Mouse (Mus musculus): ENCODE data around the gene BC005537. TPM values are rescaled to one million over a fixed set of nuclear protein-coding genes. Genes with fewer than 3 reads are reported as not detected.
A peak's percentile ranks its signal among the peaks of the same experiment; 100 is the strongest.
"Not testable (repeated sequence)": the region's sequence is repeated elsewhere in the genome, so short reads cannot be mapped to it uniquely, and the experiment has no call there.

Gene BC005537
- polyA plus RNA-seq, 1 experiment from 2014 or later, result 16.4 TPM

- ATAC-seq (ENCODE audit: insufficient number of reproducible peaks, insufficient read depth, low FRiP score, low TSS enrichment), result no peak
- H3K9ac ChIP-seq, result peak overlapping the region; percentile 62
- H3K27ac ChIP-seq, result peak overlapping the region; percentile 94
- no peaks in the 10 kb centered on the region for H3K9me3 ChIP-seq
- no peaks in the 10 kb centered on the region for H3K36me3 ChIP-seq
- 2% methylated on average over 20 of the region's 20 CpGs for WGBS
- no peaks in the 10 kb centered on the region for H3K27me3 ChIP-seq
- H3K4me2 ChIP-seq (replicated peaks), result peak overlapping the region; percentile 85
- peak overlapping the region; percentile 95 for H3K4me3 ChIP-seq
- H3K4me1 ChIP-seq, result peaks cover 13% of the 10 kb centered on the region
Observed at GRCm38 (mm10) chr13:24830756-24831352, 29.4 kb downstream of the BC005537 start.

- Histone ChIP-seq H3K4me1 (peaks cover 13% of the 10 kb centered on the region), H3K27ac (peak within 1 kb of the TSS; percentile 94), H3K27me3 (no peaks in the 10 kb centered on the region), H3K4me3 (peak within 1 kb of the TSS; percentile 95), H3K36me3 (no peaks in the 10 kb centered on the region), H3K9ac (peak within 1 kb of the TSS; percentile 94), H3K4me2 (replicated peaks) (peak within 1 kb of the TSS; percentile 85), H3K9me3 (no peaks in the 10 kb centered on the region)
- ATAC-seq (ENCODE audit: insufficient number of reproducible peaks, insufficient read depth, low FRiP score, low TSS enrichment), result peak; percentile 93
- WGBS, result under 1% methylated on average over 89 of the region's 90 CpGs
Observed at GRCm38 (mm10) chr13:24831353-24832130, 30.1 kb downstream of the BC005537 start, which contains the start of the genes Acot13 and Tdp2. Acot13 (minus strand) TSS chr13:24831540. Tdp2 (plus strand) TSS chr13:24831679.

DNA sequence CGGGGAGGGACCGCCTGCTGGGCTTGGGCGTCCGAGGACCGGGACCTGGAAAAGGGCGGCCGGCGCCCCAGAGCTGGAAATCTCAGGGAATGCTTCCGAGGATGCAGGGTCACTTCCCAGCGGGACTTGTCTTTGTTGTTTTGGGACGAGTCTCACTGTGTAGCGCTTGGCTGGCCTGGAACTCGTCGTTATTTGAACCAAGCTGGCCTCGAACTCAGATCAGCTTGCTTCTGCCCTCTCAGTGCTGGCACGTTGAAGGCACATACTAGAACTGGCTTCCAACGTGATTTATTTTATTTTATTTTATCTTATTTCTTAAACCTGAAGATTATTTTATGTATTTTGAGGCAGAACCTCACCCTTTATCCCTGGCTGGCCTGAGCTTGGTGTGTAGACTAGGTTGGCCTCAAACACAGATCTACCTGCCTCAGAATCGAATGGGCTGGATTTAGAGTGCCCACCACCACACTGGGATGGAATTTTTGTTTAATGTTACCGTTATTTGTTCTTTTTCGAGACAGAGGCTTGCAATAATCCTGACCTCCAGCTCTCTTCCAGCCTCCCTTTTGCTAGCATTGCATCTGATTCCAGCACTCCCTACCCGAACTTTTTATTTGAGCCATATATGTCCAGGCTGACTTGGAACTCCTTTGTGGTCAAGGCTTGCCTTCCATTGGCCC, 30.8 kb downstream of the BC005537 start:
- Histone ChIP-seq H3K4me2 (replicated peaks) (peak overlapping the region; percentile 85), H3K36me3 (no peaks in the 10 kb centered on the region), H3K4me1 (peaks cover 13% of the 10 kb centered on the region), H3K27me3 (no peaks in the 10 kb centered on the region), H3K4me3 (peak overlapping the region; percentile 95), H3K9ac (peak overlapping the region; percentile 94), H3K9me3 (no peaks in the 10 kb centered on the region), H3K27ac (peak overlapping the region; percentile 94)
- no peak for ATAC-seq (ENCODE audit: insufficient number of reproducible peaks, insufficient read depth, low FRiP score, low TSS enrichment)
- WGBS, result 6% methylated on average over 21 of the region's 21 CpGs

DNA sequence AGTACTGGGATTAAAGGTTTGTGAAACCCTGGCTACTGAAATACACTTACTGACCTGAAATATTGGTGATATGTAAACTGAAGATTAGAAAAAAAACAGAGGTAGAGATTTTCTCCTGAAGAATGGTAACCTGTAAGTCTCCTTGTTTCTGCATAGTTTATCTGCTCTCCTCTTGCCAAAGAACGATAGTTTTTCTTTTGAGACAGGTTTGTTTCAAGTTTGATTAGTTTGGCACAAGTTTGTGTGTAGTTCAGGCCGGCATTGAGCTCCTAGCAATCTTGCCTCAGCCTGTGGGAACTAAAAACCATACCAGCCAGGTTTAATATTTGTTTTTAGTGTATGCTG, 31.3 kb downstream of the BC005537 start:
- Histone ChIP-seq H3K9ac (peak overlapping the region; percentile 94), H3K27ac (no peak overlapping the region), H3K4me2 (replicated peaks) (peak overlapping the region; percentile 85), H3K27me3 (no peaks in the 10 kb centered on the region), H3K36me3 (no peaks in the 10 kb centered on the region), H3K4me3 (peak overlapping the region; percentile 95), H3K4me1 (peaks cover 13% of the 10 kb centered on the region), H3K9me3 (no peaks in the 10 kb centered on the region)
- no peak for ATAC-seq (ENCODE audit: insufficient number of reproducible peaks, insufficient read depth, low FRiP score, low TSS enrichment)
- WGBS, result 58% methylated on average over 2 of the region's 2 CpGs

DNA sequence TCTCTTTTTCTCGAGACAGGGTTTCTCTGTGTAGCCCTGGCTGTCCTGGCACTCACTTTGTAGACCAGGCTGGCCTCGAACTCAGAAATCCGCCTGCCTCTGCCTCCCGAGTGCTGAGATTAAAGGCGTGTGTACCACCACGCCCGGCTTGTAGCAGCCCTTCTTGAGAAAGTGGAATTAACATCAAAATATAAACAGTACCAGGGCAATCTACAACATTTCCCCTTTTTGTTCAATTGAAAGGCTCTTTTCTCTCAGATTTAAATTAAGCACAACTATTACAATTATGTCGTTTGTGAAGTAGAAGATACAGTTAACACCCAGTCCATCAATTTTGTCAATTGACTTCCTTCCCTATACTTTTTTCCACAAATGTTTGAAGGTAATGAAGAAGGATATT, 36.3 kb downstream of the BC005537 start:
- ATAC-seq (ENCODE audit: insufficient number of reproducible peaks, insufficient read depth, low FRiP score, low TSS enrichment); H3K27ac ChIP-seq; H3K4me2 ChIP-seq (replicated peaks); H3K4me1 ChIP-seq; H3K36me3 ChIP-seq; H3K9me3 ChIP-seq; H3K27me3 ChIP-seq; H3K4me3 ChIP-seq; H3K9ac ChIP-seq: not testable (repeated sequence)
- WGBS, result 92% methylated on average over 8 of the region's 8 CpGs

GRCm38 (mm10) chr13:24839831-24840230, 38.4 kb downstream of the BC005537 start:
- H3K4me1 ChIP-seq, result peaks cover 4% of the 10 kb centered on the region
- no peaks in the 10 kb centered on the region for H3K9me3 ChIP-seq
- no peak for ATAC-seq (ENCODE audit: insufficient number of reproducible peaks, insufficient read depth, low FRiP score, low TSS enrichment)
- H3K36me3 ChIP-seq, result peaks cover 8% of the 10 kb centered on the region
- H3K9ac ChIP-seq, result no peak overlapping the region
- H3K4me2 ChIP-seq (replicated peaks), result no peak overlapping the region
- no peaks in the 10 kb centered on the region for H3K27me3 ChIP-seq
- no peak overlapping the region for H3K27ac ChIP-seq
- WGBS, result 71% methylated on average over 3 of the region's 3 CpGs
- no peak overlapping the region for H3K4me3 ChIP-seq

DNA sequence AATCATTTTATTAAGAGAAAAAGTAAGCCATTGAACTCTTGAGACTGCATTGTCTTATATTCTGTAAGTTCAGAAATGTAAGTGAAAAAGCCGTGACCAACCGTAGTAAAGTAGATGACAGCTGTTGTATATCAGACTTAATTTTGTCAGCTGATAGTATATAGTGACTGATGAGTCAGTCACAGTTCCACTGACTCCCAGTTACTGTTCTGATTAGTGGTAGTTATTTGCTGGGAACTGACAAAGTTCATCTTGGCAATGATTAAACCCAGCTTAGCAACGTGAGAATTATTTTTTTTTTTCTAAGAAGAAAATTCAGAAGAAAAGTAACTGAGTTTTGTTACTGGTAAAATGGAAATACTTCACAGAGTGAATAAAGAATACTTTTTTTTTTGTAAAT, 40.2 kb downstream of the BC005537 start:
- no peak overlapping the region for H3K27ac ChIP-seq
- WGBS, result 89% methylated on average over 3 of the region's 3 CpGs
- H3K4me1 ChIP-seq, result peaks cover 6% of the 10 kb centered on the region
- H3K4me2 ChIP-seq (replicated peaks), result no peak overlapping the region
- peaks cover 8% of the 10 kb centered on the region for H3K36me3 ChIP-seq
- no peak overlapping the region for H3K4me3 ChIP-seq
- no peaks in the 10 kb centered on the region for H3K27me3 ChIP-seq
- no peaks in the 10 kb centered on the region for H3K9me3 ChIP-seq
- no peak for ATAC-seq (ENCODE audit: insufficient number of reproducible peaks, insufficient read depth, low FRiP score, low TSS enrichment)
- H3K9ac ChIP-seq, result no peak overlapping the region

DNA sequence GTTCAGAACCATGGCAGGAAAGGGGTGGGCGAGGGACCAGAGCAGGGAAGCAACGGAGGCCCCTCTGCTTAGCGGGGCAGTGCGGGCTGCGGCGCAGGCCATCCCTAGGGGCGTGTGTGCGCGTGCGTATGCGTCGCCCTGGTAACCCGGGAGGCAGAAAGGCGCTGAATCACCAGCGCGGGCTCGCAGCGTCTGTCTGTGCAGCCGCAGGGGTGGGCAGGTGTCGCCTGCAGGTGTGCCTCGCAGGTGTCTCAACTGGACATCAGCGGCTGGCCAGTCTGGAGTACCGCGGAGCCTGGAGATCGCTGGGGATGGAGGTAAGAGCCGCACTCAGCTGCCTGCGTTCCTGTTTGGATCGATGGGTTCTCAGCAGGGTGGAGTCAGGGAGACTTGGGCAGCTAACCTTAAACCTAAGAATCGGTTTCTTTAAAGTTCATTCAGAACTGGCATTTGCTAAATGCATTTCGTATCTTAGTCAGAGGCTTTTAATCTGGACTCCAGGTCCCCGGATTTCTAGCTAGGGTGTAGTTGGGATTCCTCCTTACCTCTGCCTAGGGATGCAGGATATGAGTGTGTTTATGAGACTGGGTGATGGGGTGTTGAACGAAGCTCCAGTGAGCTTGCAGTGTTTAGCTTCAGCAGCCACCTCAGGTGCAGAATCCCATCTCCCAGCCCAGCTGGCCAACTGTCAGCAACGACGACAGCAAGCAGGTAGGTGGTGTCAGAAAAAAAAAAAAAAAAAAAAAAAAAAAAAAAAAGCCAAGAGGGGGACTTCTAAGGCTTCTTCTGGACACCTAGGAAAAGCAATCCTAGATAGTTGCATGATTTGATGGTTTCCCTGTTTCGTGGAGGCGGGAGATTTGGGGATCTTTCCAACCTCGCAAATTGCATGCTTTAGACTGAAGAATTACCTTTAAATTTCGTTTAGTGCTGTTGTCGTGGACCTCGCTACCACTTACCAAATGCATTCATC, 43.8 kb downstream of the BC005537 start, which contains the start of gene D130043K22Rik:
Gene D130043K22Rik (plus strand): TSS at position 153 of the 973 bp plus-strand sequence.
- WGBS, result 13% methylated on average over 40 of the region's 40 CpGs
- Histone ChIP-seq H3K27ac (no peak within 1 kb of the TSS), H3K4me2 (replicated peaks) (peak within 1 kb of the TSS; percentile 91), H3K9me3 (no peaks in the 10 kb centered on the region), H3K27me3 (no peaks in the 10 kb centered on the region), H3K4me3 (peak within 1 kb of the TSS; percentile 46), H3K4me1 (peaks cover 6% of the 10 kb centered on the region), H3K9ac (peak within 1 kb of the TSS; percentile 51), H3K36me3 (peaks cover under 1% of the 10 kb centered on the region)
- peak; percentile 84; the same call in 1 of the 2 replicates for ATAC-seq (ENCODE audit: insufficient number of reproducible peaks, insufficient read depth, low FRiP score, low TSS enrichment)

GRCm38 (mm10) chr13:24849318-24849717, 47.9 kb downstream of the BC005537 start:
- Histone ChIP-seq H3K27me3 (no peaks in the 10 kb centered on the region), H3K9me3 (no peaks in the 10 kb centered on the region), H3K27ac (no peak overlapping the region), H3K4me3 (no peak overlapping the region), H3K4me1 (peaks cover 6% of the 10 kb centered on the region), H3K4me2 (replicated peaks) (no peak overlapping the region), H3K36me3 (no peaks in the 10 kb centered on the region), H3K9ac (no peak overlapping the region)
- no peak for ATAC-seq (ENCODE audit: insufficient number of reproducible peaks, insufficient read depth, low FRiP score, low TSS enrichment)
- 73% methylated on average over 4 of the region's 4 CpGs for WGBS

- no peaks in the 10 kb centered on the region for H3K9me3 ChIP-seq
- no peaks in the 10 kb centered on the region for H3K36me3 ChIP-seq
- no peaks in the 10 kb centered on the region for H3K27me3 ChIP-seq
- H3K4me2 ChIP-seq (replicated peaks), result no peak overlapping the region
- 89% methylated on average over 2 of the region's 2 CpGs for WGBS
- no peak overlapping the region for H3K27ac ChIP-seq
- no peaks in the 10 kb centered on the region for H3K4me1 ChIP-seq
- H3K4me3 ChIP-seq, result no peak overlapping the region
- ATAC-seq (ENCODE audit: insufficient number of reproducible peaks, insufficient read depth, low FRiP score, low TSS enrichment), result no peak
- no peak overlapping the region for H3K9ac ChIP-seq
Observed at GRCm38 (mm10) chr13:24851989-24852388, 50.5 kb downstream of the BC005537 start.

GRCm38 (mm10) chr13:24852570-24852969, 51.1 kb downstream of the BC005537 start:
- no peak overlapping the region for H3K9ac ChIP-seq
- no peak overlapping the region for H3K27ac ChIP-seq
- no peaks in the 10 kb centered on the region for H3K4me1 ChIP-seq
- H3K36me3 ChIP-seq, result no peaks in the 10 kb centered on the region
- H3K4me2 ChIP-seq (replicated peaks), result no peak overlapping the region
- no peaks in the 10 kb centered on the region for H3K9me3 ChIP-seq
- no peak for ATAC-seq (ENCODE audit: insufficient number of reproducible peaks, insufficient read depth, low FRiP score, low TSS enrichment)
- no peak overlapping the region for H3K4me3 ChIP-seq
- 81% methylated on average over 3 of the region's 3 CpGs for WGBS
- no peaks in the 10 kb centered on the region for H3K27me3 ChIP-seq
